Mouse (Mus musculus): ENCODE measurements around the gene Nfic. TPM values are rescaled to one million over a fixed set of nuclear protein-coding genes. Genes with fewer than 3 reads are reported as not detected.
A peak's percentile ranks its signal among the peaks of the same experiment; 100 is the strongest.

Nfic gene
- polyA plus RNA-seq, 2 experiments: 1.3 to 4.6 TPM

GRCm38 (mm10) chr10:81431526-81432168, 23.8 kb downstream of the Nfic start:
- no peak overlapping the region for H3K9ac ChIP-seq (replicated peaks)
- H3K9me3 ChIP-seq (ENCODE audit: control insufficient read depth, low read length): no peaks in the 10 kb centered on the region
- no peak overlapping the region; a peak in 1 of 4 replicates for H3K4me3 ChIP-seq (ENCODE audit: insufficient read depth in 1 of 2, low read depth in 2 of 2, low read length in 2 of 2)
- H3K36me3 ChIP-seq (replicated peaks; ENCODE audit: control insufficient read depth, insufficient read depth, low read depth): no peaks in the 10 kb centered on the region
- TF ChIP-seq EP300 (IDR thresholded peaks at IDR 0.05; ENCODE audit: low read depth): no peak
- TF ChIP-seq CTCF (IDR thresholded peaks at IDR 0.05; ENCODE audit: low read depth): no peak
- H3K27me3 ChIP-seq (ENCODE audit: control insufficient read depth, insufficient read depth, low read length): peaks cover 33% of the 10 kb centered on the region
- H3K4me1 ChIP-seq (replicated peaks; ENCODE audit: control insufficient read depth in 2 of 2, insufficient read depth in 2 of 2, low read length in 1 of 2): peaks cover 4 to 8% of the 10 kb centered on the region in 2 experiments
- H3K4me2 ChIP-seq (ENCODE audit: low read depth): peak overlapping the region; percentile 94
- DNase-seq (ENCODE audit: low read depth in 3 of 3, low spot score in 3 of 3) (no peak), ATAC-seq (ENCODE audit: insufficient read depth) (no peak)
- 13% methylated on average over 15 of the region's 15 CpGs for WGBS (ENCODE audit: insufficient replicate concordance)
- H3K27ac ChIP-seq: no peak overlapping the region

DNA sequence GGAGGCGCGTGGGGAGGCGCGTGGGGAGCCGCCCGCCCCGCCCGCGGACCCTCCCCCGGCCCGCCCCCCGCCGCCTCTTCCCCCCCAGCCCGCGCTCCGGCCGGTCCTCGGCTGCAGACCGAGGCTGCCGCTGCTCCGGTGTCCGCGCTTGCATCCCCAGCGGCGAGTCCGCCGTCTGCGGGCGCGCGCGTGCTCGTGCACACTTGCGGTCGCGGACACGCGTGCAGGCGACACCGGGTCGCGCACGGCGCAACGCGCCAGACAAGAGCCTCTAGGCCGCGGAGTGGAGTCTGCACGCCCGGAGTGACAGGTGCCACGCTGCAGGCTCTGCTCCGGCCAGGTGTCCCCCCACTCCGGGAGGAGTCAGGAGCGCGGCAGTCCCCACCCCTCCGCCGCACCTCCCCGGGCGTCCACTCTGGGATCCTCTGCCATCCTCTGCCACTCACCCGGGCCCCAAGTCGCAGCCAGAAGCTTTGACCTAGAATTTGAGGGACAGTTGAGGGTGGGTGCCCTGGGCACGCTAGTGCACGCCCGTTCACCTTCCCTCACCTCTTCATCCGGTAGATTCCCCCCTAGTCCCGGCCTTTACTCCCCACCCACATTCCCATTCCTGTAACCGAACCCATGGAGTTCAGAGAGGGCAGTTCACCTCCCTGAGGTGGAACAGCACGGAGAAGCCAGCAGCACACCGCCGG, 24.5 kb downstream of the Nfic start:
- peaks cover 40% of the 10 kb centered on the region for H3K27me3 ChIP-seq (ENCODE audit: control insufficient read depth, insufficient read depth, low read length)
- no peak for DNase-seq (ENCODE audit: low read depth in 3 of 3, low spot score in 3 of 3)
- peak overlapping the region; percentile 61 to 67 for H3K4me3 ChIP-seq (ENCODE audit: insufficient read depth in 1 of 2, low read depth in 2 of 2, low read length in 2 of 2)
- H3K4me1 ChIP-seq (replicated peaks; ENCODE audit: control insufficient read depth in 2 of 2, insufficient read depth in 2 of 2, low read length in 1 of 2): peaks cover 4 to 8% of the 10 kb centered on the region in 2 experiments
- TF ChIP-seq CTCF (IDR thresholded peaks at IDR 0.05; ENCODE audit: low read depth) (no peak), EP300 (IDR thresholded peaks at IDR 0.05; ENCODE audit: low read depth) (no peak)
- no peak overlapping the region for H3K27ac ChIP-seq
- H3K4me2 ChIP-seq (ENCODE audit: low read depth): peak overlapping the region; percentile 94
- no peak overlapping the region for H3K9ac ChIP-seq (replicated peaks)
- H3K36me3 ChIP-seq (replicated peaks; ENCODE audit: control insufficient read depth, insufficient read depth, low read depth): no peaks in the 10 kb centered on the region
- no peaks in the 10 kb centered on the region for H3K9me3 ChIP-seq (ENCODE audit: control insufficient read depth, low read length)
- WGBS (ENCODE audit: insufficient replicate concordance): 3% methylated on average over 57 of the region's 70 CpGs
- no peak; the same call in 1 of the 2 replicates for ATAC-seq (ENCODE audit: insufficient read depth)

- peak; percentile 27; the same call in 1 of the 2 replicates for ATAC-seq (ENCODE audit: insufficient read depth)
- Histone ChIP-seq H3K36me3 (replicated peaks; ENCODE audit: control insufficient read depth, insufficient read depth, low read depth) (no peaks in the 10 kb centered on the region), H3K27ac (peak overlapping the region; percentile 41), H3K4me2 (ENCODE audit: low read depth) (peak overlapping the region; percentile 94), H3K4me3 (ENCODE audit: insufficient read depth in 1 of 2, low read depth in 2 of 2, low read length in 2 of 2) (peak overlapping the region; percentile 61 to 67), H3K9ac (replicated peaks) (peak overlapping the region; percentile 64), H3K9me3 (ENCODE audit: control insufficient read depth, low read length) (no peaks in the 10 kb centered on the region), H3K4me1 (replicated peaks; ENCODE audit: control insufficient read depth in 2 of 2, insufficient read depth in 2 of 2, low read length in 1 of 2) (peaks cover 4 to 8% of the 10 kb centered on the region in 2 experiments), H3K27me3 (ENCODE audit: control insufficient read depth, insufficient read depth, low read length) (peaks cover 46% of the 10 kb centered on the region)
- no peak for DNase-seq (ENCODE audit: low read depth in 3 of 3, low spot score in 3 of 3)
- TF ChIP-seq EP300 (IDR thresholded peaks at IDR 0.05; ENCODE audit: low read depth): no peak
- TF ChIP-seq CTCF (IDR thresholded peaks at IDR 0.05; ENCODE audit: low read depth): no peak
- under 1% methylated on average over 59 of the region's 89 CpGs for WGBS (ENCODE audit: insufficient replicate concordance)
Measured at GRCm38 (mm10) chr10:81430141-81430830, 25.1 kb downstream of the Nfic start.

DNA sequence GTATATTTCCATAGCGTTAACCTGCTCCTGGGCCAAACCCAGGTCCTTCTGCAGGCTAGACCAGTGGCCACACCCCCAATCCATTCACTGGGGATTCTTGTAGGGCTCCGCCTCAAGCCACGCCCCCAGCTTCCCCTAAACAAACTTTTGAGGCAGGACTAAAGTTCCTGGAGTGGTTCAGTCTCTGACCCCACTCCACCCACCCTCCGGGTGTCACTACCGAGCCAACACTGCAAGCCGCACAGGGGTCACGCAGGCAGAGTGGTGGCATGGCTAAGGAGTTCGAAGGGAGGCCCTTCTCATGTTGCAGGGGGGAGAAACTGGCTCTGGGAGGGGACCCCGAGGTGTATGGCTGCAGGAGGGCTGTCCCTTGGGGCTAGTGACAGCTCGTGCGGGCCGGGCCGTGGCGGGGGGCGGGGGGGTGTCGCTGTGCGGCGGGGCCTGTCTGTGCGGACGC, 25.8 kb downstream of the Nfic start:
- Histone ChIP-seq H3K4me2 (ENCODE audit: low read depth) (peak overlapping the region; percentile 94), H3K27me3 (ENCODE audit: control insufficient read depth, insufficient read depth, low read length) (peaks cover 53% of the 10 kb centered on the region), H3K4me1 (replicated peaks; ENCODE audit: control insufficient read depth in 2 of 2, insufficient read depth in 2 of 2, low read length in 1 of 2) (peaks cover 4 to 8% of the 10 kb centered on the region in 2 experiments), H3K9me3 (ENCODE audit: control insufficient read depth, low read length) (no peaks in the 10 kb centered on the region), H3K4me3 (ENCODE audit: insufficient read depth in 1 of 2, low read depth in 2 of 2, low read length in 2 of 2) (peak overlapping the region; percentile 61 to 67), H3K27ac (peak overlapping the region; percentile 41), H3K36me3 (replicated peaks; ENCODE audit: control insufficient read depth, insufficient read depth, low read depth) (no peaks in the 10 kb centered on the region), H3K9ac (replicated peaks) (peak overlapping the region; percentile 64)
- WGBS (ENCODE audit: insufficient replicate concordance): under 1% methylated on average over 20 of the region's 20 CpGs
- peak; percentile 49 for ATAC-seq (ENCODE audit: insufficient read depth)
- DNase-seq (ENCODE audit: low read depth in 3 of 3, low spot score in 3 of 3): peak; percentile 73 to 78 (median 73)
- TF ChIP-seq EP300 (IDR thresholded peaks at IDR 0.05; ENCODE audit: low read depth) (no peak), CTCF (IDR thresholded peaks at IDR 0.05; ENCODE audit: low read depth) (no peak)
